In the genomic region with DNA sequence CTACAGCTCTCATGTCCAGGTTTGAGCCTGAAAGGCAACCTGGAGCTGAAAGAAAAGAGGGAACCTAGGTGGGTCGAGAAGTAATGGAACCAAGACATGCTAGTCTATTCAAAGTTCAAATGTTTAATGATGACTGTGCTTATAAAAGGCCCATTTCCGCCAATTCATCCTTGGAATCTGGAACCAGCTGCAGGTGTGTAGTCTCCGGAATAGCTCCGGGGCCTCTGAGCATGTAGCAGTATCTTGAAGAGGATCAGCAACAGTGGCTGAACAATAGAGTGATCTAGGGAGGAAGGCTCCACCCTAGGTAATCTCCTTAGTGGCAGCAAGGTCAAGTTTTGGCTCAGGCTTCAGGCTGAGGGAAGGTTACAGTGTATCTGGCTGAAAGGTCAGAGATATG, we compare ENCODE assay signal across 20 mouse cellular contexts.
DNase-seq lines count a peak whose midpoint lies in the region; TF ChIP-seq lines count a peak whose summit lies in the region.
"Had no signal": no experiment of that assay in that cellular context is flagged by ENCODE, and none has a peak within 500 bp of the region (broad histone marks: within the 10 kb centered on the region; RNA-seq: fewer than 3 reads in every experiment).

No protein-coding gene starts in this region.

- no peak for TF ChIP-seq CTCF in left cerebral cortex, adult 2 months (IDR thresholded peaks at IDR 0.05)

- DNase-seq in ES-CJ7 (ENCODE audit: low read depth, low spot score) (peak; percentile 61), ES-E14 (ENCODE audit: low read depth, low spot score) (no peak), ZHBTc4 (ENCODE audit: low read depth, low spot score) (peak; percentile 90)
- no peak for DNase-seq in left cerebral cortex, adult 2 months (ENCODE audit: extremely low spot score in 1 of 2, low spot score in 2 of 2)
- no peak for DNase-seq in natural killer cell, adult 2 months (ENCODE audit: low spot score in 2 of 2)
- DNase-seq: adrenal gland, adult 2 months; adrenal gland, postnatal 10 days; adrenal gland, postnatal 25 days; cerebellum, adult 11 months; cerebellum, adult 18-20 months; cerebellum, adult 8-10 months; cerebellum, adult 9-11 months; cerebellum, postnatal 14 days; cerebellum, postnatal 36 days; embryo, embryonic 11 days had no signal

- H3K4me1 ChIP-seq in ES-E14 (ENCODE audit: control insufficient read depth in 2 of 2, insufficient read depth in 2 of 2, low read length in 2 of 2, poor library complexity in 1 of 2), result 0 out of 4 replicates have a peak, but pooled peaks cover 0 to 2% of the 10 kb centered on the region in 2 experiments
- H3K4me1 ChIP-seq: embryonic facial prominence, embryonic 13.5 days; embryonic facial prominence, embryonic 15.5 days; forebrain, embryonic 10.5 days; forebrain, embryonic 12.5 days had no signal

- no peak overlapping the region for H3K9ac ChIP-seq in ES-E14 (ENCODE audit: insufficient read depth, low read depth, low read length, poor library complexity, severe bottlenecking)
- H3K9ac ChIP-seq: embryonic facial prominence, embryonic 13.5 days; embryonic facial prominence, embryonic 15.5 days; forebrain, embryonic 12.5 days had no signal

- no peak overlapping the region for H3K27ac ChIP-seq in ES-E14 (ENCODE audit: insufficient read depth, low read depth, low read length, poor library complexity, severe bottlenecking)
- H3K27ac ChIP-seq in left cerebral cortex, adult 2 months, result no peak overlapping the region
- H3K27ac ChIP-seq: embryonic facial prominence, embryonic 13.5 days; embryonic facial prominence, embryonic 15.5 days; forebrain, embryonic 10.5 days; forebrain, embryonic 12.5 days had no signal

- no peaks in the 10 kb centered on the region for H3K9me3 ChIP-seq in ES-E14 (ENCODE audit: control insufficient read depth, insufficient read depth, low read depth, low read length)
- H3K9me3 ChIP-seq: embryonic facial prominence, embryonic 13.5 days; embryonic facial prominence, embryonic 15.5 days; forebrain, embryonic 10.5 days; forebrain, embryonic 12.5 days had no signal

- in situ Hi-C loops in ES-E14 (cut with MboI; ENCODE audit: low sequenced_read_pairs in 2 of 2, unreplicated experiment in 2 of 2), result no loop called here

- intact Hi-C loops in left cerebral cortex, adult 2 months (cut with DNase I), result no loop called here

- no peak overlapping the region for H3K4me3 ChIP-seq in ES-E14 (ENCODE audit: insufficient read depth in 1 of 2, low read depth in 1 of 2, low read length in 2 of 2, poor library complexity in 1 of 2, severe bottlenecking in 1 of 2)
- H3K4me3 ChIP-seq in left cerebral cortex, adult 2 months, result no peak overlapping the region
- H3K4me3 ChIP-seq: embryonic facial prominence, embryonic 13.5 days; embryonic facial prominence, embryonic 15.5 days; erythroblast, embryonic 14.5 days; forebrain, embryonic 10.5 days; forebrain, embryonic 12.5 days had no signal

- no peaks in the 10 kb centered on the region for H3K36me3 ChIP-seq in ES-E14 (ENCODE audit: control insufficient read depth, insufficient read depth, low read length, poor library complexity, severe bottlenecking)
- H3K36me3 ChIP-seq: embryonic facial prominence, embryonic 13.5 days; embryonic facial prominence, embryonic 15.5 days; forebrain, embryonic 10.5 days; forebrain, embryonic 12.5 days had no signal

TF ChIP-seq in ES-E14, 5 proteins besides CTCF, POLR2A, EP300 and RAD21:
- TF ChIP-seq MAFK (IDR thresholded peaks at IDR 0.05; ENCODE audit: insufficient read depth, low read depth, low read length) (peak; percentile 68), ZNF384 (IDR thresholded peaks at IDR 0.05; ENCODE audit: low read depth, low read length) (no peak), HCFC1 (IDR thresholded peaks at IDR 0.05; ENCODE audit: borderline replicate concordance, insufficient read depth, low read length) (no peak), ZC3H11A (IDR thresholded peaks at IDR 0.05; ENCODE audit: borderline replicate concordance, low read depth, low read length) (no peak), CHD2 (IDR thresholded peaks at IDR 0.05; ENCODE audit: low read depth, low read length) (no peak)

Comparison
In these comparisons a context has a peak if more than half of its experiments do, and no peak if none do; other contexts are left out.
1. DNase-seq: peak in ES-CJ7 (single experiment) and ZHBTc4 (single experiment); none in ES-E14 (single experiment), left cerebral cortex, adult 2 months (0 of 2) and natural killer cell, adult 2 months (0 of 2).